Comparison of ENCODE assay signal across 13 mouse cellular contexts in the genomic region with DNA sequence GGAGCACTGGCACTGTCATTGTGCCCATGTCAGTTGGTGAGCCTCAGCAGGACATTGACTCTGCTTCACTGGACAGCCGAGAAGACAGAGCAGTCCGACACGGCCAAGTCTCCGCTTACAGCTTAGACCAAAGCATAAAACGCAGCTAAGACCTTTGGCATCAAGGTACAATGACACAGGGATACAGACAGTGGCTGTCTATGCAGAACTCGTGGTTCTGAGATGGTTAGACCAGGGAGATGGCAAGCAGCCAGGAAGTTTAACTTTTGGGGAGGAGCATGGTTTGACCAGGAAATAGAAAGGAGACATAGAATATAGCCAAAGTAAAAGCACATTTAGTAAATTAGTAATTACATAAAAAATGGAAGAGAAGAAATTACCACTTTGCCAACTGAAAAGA. TPM values are rescaled to one million over a fixed set of nuclear protein-coding genes. Genes with fewer than 3 reads are reported as not detected.
DNase-seq lines count a peak whose midpoint lies in the region; ATAC-seq and TF ChIP-seq lines count a peak whose summit lies in the region.
"Had no signal": no experiment of that assay in that cellular context is flagged by ENCODE, and none has a peak within 500 bp of the region (broad histone marks: within the 10 kb centered on the region; RNA-seq: fewer than 3 reads in every experiment).

No protein-coding gene starts in this region.

- no peaks in the 10 kb centered on the region for H3K27me3 ChIP-seq in MEL (ENCODE audit: control insufficient read depth in 1 of 2, insufficient read depth in 2 of 2, low read length in 2 of 2)
- H3K27me3 ChIP-seq in kidney, embryonic 16.5 days (ENCODE audit: insufficient read depth, low read length) = no peaks in the 10 kb centered on the region
- H3K27me3 ChIP-seq: forebrain, embryonic 13.5 days; heart, embryonic 15.5 days; liver, embryonic 13.5 days had no signal

- no peaks in the 10 kb centered on the region for H3K79me2 ChIP-seq in MEL (ENCODE audit: control insufficient read depth, insufficient read depth, low read length, poor library complexity)

- peak overlapping the region; percentile 56 for H3K27ac ChIP-seq in layer of hippocampus, adult 2 months
- no peak overlapping the region for H3K27ac ChIP-seq in MEL (ENCODE audit: control insufficient read depth, low read depth, low read length)
- no peak overlapping the region for H3K27ac ChIP-seq in kidney, embryonic 16.5 days (ENCODE audit: low read length)
- H3K27ac ChIP-seq: embryonic facial prominence, embryonic 10.5 days; forebrain, embryonic 13.5 days; heart, adult 2 months; heart, embryonic 15.5 days; liver, embryonic 13.5 days had no signal

- no peak overlapping the region for H3K4me2 ChIP-seq in kidney, embryonic 16.5 days (replicated peaks; ENCODE audit: low read depth, low read length)
- H3K4me2 ChIP-seq: forebrain, embryonic 13.5 days; heart, embryonic 15.5 days; liver, embryonic 13.5 days had no signal

- H3K36me3 ChIP-seq in MEL (ENCODE audit: control insufficient read depth in 1 of 2, insufficient read depth in 2 of 2, low read length in 2 of 2) = no peaks in the 10 kb centered on the region; a peak in 1 of 4 replicates
- peaks cover 29% of the 10 kb centered on the region for H3K36me3 ChIP-seq in kidney, embryonic 16.5 days (ENCODE audit: insufficient read depth, low read length)

- peak; percentile 34; the same call in 1 of the 2 replicates for ATAC-seq in kidney, embryonic 16.5 days (ENCODE audit: low FRiP score, low TSS enrichment)

- no peak overlapping the region for H3K9ac ChIP-seq in MEL (ENCODE audit: control insufficient read depth, low read depth, low read length, poor library complexity, severe bottlenecking)
- no peak overlapping the region for H3K9ac ChIP-seq in kidney, embryonic 16.5 days (replicated peaks; ENCODE audit: low read length)
- H3K9ac ChIP-seq: forebrain, embryonic 13.5 days; heart, embryonic 15.5 days; liver, embryonic 13.5 days had no signal

- H3K4me3 ChIP-seq in layer of hippocampus, adult 2 months = no peak overlapping the region
- H3K4me3 ChIP-seq in MEL (ENCODE audit: control insufficient read depth in 1 of 2, insufficient read depth in 1 of 2, low read depth in 2 of 2, low read length in 2 of 2) = no peak overlapping the region
- no peak overlapping the region for H3K4me3 ChIP-seq in kidney, embryonic 16.5 days (ENCODE audit: low read length)
- H3K4me3 ChIP-seq: embryonic facial prominence, embryonic 10.5 days; forebrain, embryonic 13.5 days; heart, adult 2 months; heart, embryonic 15.5 days; liver, embryonic 13.5 days had no signal

- TF ChIP-seq CTCF in layer of hippocampus, adult 2 months (conservative IDR thresholded peaks at IDR 0.05) = no peak
- no peak for TF ChIP-seq CTCF in MEL (IDR thresholded peaks at IDR 0.05 in 2 of 3, conservative IDR thresholded peaks at IDR 0.05 in 1 of 3; ENCODE audit: control insufficient read depth in 1 of 3, insufficient read depth in 1 of 3, low read depth in 2 of 3, low read length in 3 of 3, poor library complexity in 1 of 3, severe bottlenecking in 1 of 3)

- WGBS in kidney, embryonic 16.5 days = 74% methylated on average over 6 of the region's 6 CpGs

- no peaks in the 10 kb centered on the region for H3K4me1 ChIP-seq in MEL (ENCODE audit: control insufficient read depth in 1 of 2, insufficient read depth in 2 of 2, low read length in 2 of 2)
- peaks cover 3% of the 10 kb centered on the region; the same call in 1 of the 2 replicates for H3K4me1 ChIP-seq in kidney, embryonic 16.5 days (ENCODE audit: insufficient read depth, low read length)
- H3K4me1 ChIP-seq: heart, embryonic 15.5 days; liver, embryonic 13.5 days had no signal

- no peak for TF ChIP-seq POLR2A in MEL (IDR thresholded peaks at IDR 0.05; ENCODE audit: control insufficient read depth in 1 of 2, insufficient read depth in 1 of 2, low read depth in 1 of 2, low read length in 2 of 2, poor library complexity in 1 of 2)

- TF ChIP-seq EP300 in MEL (IDR thresholded peaks at IDR 0.05; ENCODE audit: low read depth in 1 of 2, low read length in 2 of 2) = no peak

- peak; percentile 15 for DNase-seq in cerebellum, adult 11-12 months
- DNase-seq in cerebellum, adult 9-11 months = no peak
- DNase-seq in layer of hippocampus, adult 2 months (ENCODE audit: low spot score in 2 of 2) = peak in 1 of 2 experiments; percentile 5
- no peak for DNase-seq in layer of hippocampus, postnatal 36 days
- DNase-seq in MEL (ENCODE audit: low read depth, low spot score) = peak; percentile 46
- DNase-seq in retina, embryonic 14.5 days (ENCODE audit: low spot score) = no peak
- DNase-seq in left cerebral cortex, adult 18-20 months (ENCODE audit: low spot score in 2 of 2) = no peak

- no peaks in the 10 kb centered on the region for H3K9me3 ChIP-seq in MEL (replicated peaks; ENCODE audit: insufficient read depth, low read length)
- H3K9me3 ChIP-seq in kidney, embryonic 16.5 days (ENCODE audit: low read length) = no peaks in the 10 kb centered on the region
- H3K9me3 ChIP-seq: embryonic facial prominence, embryonic 10.5 days; forebrain, embryonic 13.5 days; heart, embryonic 15.5 days; liver, embryonic 13.5 days had no signal

- no peak for TF ChIP-seq RAD21 in MEL (IDR thresholded peaks at IDR 0.05; ENCODE audit: low read depth, low read length)

TF ChIP-seq in MEL, 35 proteins besides CTCF, POLR2A, EP300 and RAD21:
- TF ChIP-seq CHD1 (IDR thresholded peaks at IDR 0.05; ENCODE audit: low read depth, low read length) (no peak), ZMIZ1 (IDR thresholded peaks at IDR 0.05; ENCODE audit: low read depth, low read length) (no peak), CHD2 (IDR thresholded peaks at IDR 0.05; ENCODE audit: low read length) (no peak), TBP (IDR thresholded peaks at IDR 0.05; ENCODE audit: low read depth, low read length) (no peak)

RNA-seq across cellular contexts. Expression of a gene that starts 31.2 kb away (rescaled TPM):
- total RNA-seq in layer of hippocampus, adult 2 months (2021) = 10 to 100 TPM; 56.5 to 67.1 TPM
- total RNA-seq in layer of hippocampus, postnatal 36 days (2021) = 10 to 100 TPM; 57.9 to 63.5 TPM
- 16.6 and 19.1 TPM in 2 replicates for total RNA-seq in MEL (2012; rRNA removed)
- 10 to 100 TPM in 1 of 2 experiments, not detected in 1; 45.4 TPM for polyA plus RNA-seq in MEL (2012; ENCODE audit: insufficient read depth in 1 of 2, insufficient read length in 2 of 2, low read depth in 1 of 2, low replicate concordance in 2 of 2, missing spikeins in 1 of 2)
- 18.2 and 19.6 TPM in 2 replicates for polyA plus RNA-seq in kidney, embryonic 16.5 days (2015; fragmentation: Nextera tagmentation; extraction: Ambion mirVana)
- 10 to 100 TPM; 48.5 to 54.1 TPM for total RNA-seq in left cerebral cortex, adult 18-20 months (2021)

RNA-seq across cellular contexts. Expression of a gene that starts 46.1 kb away (rescaled TPM):
- 10 to 100 TPM; 19.4 to 21.7 TPM for total RNA-seq in layer of hippocampus, adult 2 months (2021)
- 10 to 100 TPM; 15.5 to 17.3 TPM for total RNA-seq in layer of hippocampus, postnatal 36 days (2021)
- total RNA-seq in MEL (2012; rRNA removed) = 0.56 and 0.92 TPM in 2 replicates
- polyA plus RNA-seq in MEL (2012; ENCODE audit: insufficient read depth in 1 of 2, insufficient read length in 2 of 2, low read depth in 1 of 2, low replicate concordance in 2 of 2, missing spikeins in 1 of 2) = under 1 TPM in 1 of 2 experiments, not detected in 1; 0.03 TPM
- 0.92 and 1.1 TPM in 2 replicates for polyA plus RNA-seq in kidney, embryonic 16.5 days (2015; fragmentation: Nextera tagmentation; extraction: Ambion mirVana)
- total RNA-seq in left cerebral cortex, adult 18-20 months (2021) = 10 to 100 TPM; 19.5 to 22.3 TPM

RNA-seq across cellular contexts. Expression of a gene that starts 51.5 kb away (rescaled TPM):
- total RNA-seq in layer of hippocampus, adult 2 months (2021) = 10 to 100 TPM; 63.0 to 64.3 TPM
- total RNA-seq in layer of hippocampus, postnatal 36 days (2021) = 10 to 100 TPM; 60.9 to 64.0 TPM
- 0.04 and 0.07 TPM in 2 replicates for total RNA-seq in MEL (2012; rRNA removed)
- under 1 TPM in 1 of 2 experiments, not detected in 1; 0.15 TPM for polyA plus RNA-seq in MEL (2012; ENCODE audit: insufficient read depth in 1 of 2, insufficient read length in 2 of 2, low read depth in 1 of 2, low replicate concordance in 2 of 2, missing spikeins in 1 of 2)
- polyA plus RNA-seq in kidney, embryonic 16.5 days (2015; fragmentation: Nextera tagmentation; extraction: Ambion mirVana) = 8.0 and 8.3 TPM in 2 replicates
- total RNA-seq in left cerebral cortex, adult 18-20 months (2021) = 10 to 100 TPM; 59.0 to 60.6 TPM

Comparison
In these comparisons a context has a peak if more than half of its experiments do, and no peak if none do; other contexts are left out.
1. DNase-seq: peak in cerebellum, adult 11-12 months (single experiment) and MEL (single experiment); none in cerebellum, adult 9-11 months (single experiment), layer of hippocampus, postnatal 36 days (0 of 2), retina, embryonic 14.5 days (single experiment) and left cerebral cortex, adult 18-20 months (0 of 2).
2. RNA of a gene that starts 51.5 kb away (total RNA-seq): 63.0 to 64.3 TPM in layer of hippocampus, adult 2 months, 60.9 to 64.0 TPM in layer of hippocampus, postnatal 36 days and 59.0 to 60.6 TPM in left cerebral cortex, adult 18-20 months; 0.04 to 0.07 TPM in MEL; every median in the first group is over 10 times any median in the second.